Mouse (Mus musculus): ENCODE results near the gene Lrrc23.
"Not testable (repeated sequence)": the region's sequence is repeated elsewhere in the genome, so short reads cannot be mapped to it uniquely, and the experiment has no call there.

Gene Lrrc23

GRCm38 (mm10) chr6:124779222-124779983, at the start of gene Lrrc23:
Gene Lrrc23, minus strand, starts transcription at chr6:124779727.
- no peak for DNase-seq (ENCODE audit: low spot score)

DNA sequence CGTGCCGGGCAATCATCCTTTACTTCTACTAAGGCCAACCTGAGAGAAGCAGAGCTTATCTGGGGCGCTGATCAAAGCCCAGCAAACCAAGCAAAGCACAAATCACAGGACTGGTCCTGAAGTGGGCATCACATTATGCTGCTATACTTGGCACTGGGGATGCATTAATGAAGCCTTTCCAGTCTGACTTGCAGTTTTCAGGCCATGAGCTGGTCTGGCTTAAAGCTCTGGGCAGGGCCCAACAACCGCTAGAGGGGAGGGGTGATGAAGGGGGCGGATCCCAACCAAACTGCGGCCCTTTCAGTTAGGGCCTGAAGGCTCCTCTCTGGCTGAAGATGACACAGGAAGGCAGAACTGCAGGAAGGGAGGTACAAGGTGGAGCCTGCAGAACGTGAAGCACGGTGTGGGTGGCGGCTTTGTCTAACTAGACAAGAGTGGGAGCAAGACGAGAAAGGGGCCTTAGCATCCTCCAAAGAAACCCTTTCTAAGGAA, 48.6 kb upstream of the Lrrc23 start:
- no peak for DNase-seq (ENCODE audit: low spot score)

DNA sequence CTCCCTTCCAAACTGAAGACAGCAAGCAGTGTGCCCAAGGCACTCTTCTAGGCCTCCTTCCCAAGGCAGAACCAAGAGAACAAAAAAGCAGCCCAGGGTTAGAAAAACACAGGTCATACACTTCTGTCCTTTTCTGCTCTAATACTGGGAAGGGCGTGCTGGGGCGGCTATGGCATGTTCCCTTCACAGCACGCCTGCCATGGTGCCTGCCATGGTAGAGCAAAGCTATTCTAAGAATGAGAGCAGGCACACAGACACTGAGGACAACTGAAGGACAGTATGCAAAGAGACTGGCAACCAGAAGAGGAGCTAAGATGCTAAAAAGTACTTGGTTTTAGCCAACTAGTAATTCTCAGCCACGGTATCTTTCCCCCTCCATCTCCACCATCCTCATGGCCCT, 42.5 kb upstream of the Lrrc23 start:
- no peak for DNase-seq (ENCODE audit: low spot score)

GRCm38 (mm10) chr6:124820891-124821290, 41.4 kb upstream of the Lrrc23 start:
- no peak for DNase-seq (ENCODE audit: low spot score)

GRCm38 (mm10) chr6:124817971-124818370, 38.4 kb upstream of the Lrrc23 start:
- no peak for DNase-seq (ENCODE audit: low spot score)

GRCm38 (mm10) chr6:124817563-124817962, 38.0 kb upstream of the Lrrc23 start:
- no peak for DNase-seq (ENCODE audit: low spot score)

- no peak for DNase-seq (ENCODE audit: low spot score)
Observed at GRCm38 (mm10) chr6:124817125-124817524, 37.6 kb upstream of the Lrrc23 start.

- no peak for DNase-seq (ENCODE audit: low spot score)
Observed at GRCm38 (mm10) chr6:124816611-124817010, 37.1 kb upstream of the Lrrc23 start.

DNA sequence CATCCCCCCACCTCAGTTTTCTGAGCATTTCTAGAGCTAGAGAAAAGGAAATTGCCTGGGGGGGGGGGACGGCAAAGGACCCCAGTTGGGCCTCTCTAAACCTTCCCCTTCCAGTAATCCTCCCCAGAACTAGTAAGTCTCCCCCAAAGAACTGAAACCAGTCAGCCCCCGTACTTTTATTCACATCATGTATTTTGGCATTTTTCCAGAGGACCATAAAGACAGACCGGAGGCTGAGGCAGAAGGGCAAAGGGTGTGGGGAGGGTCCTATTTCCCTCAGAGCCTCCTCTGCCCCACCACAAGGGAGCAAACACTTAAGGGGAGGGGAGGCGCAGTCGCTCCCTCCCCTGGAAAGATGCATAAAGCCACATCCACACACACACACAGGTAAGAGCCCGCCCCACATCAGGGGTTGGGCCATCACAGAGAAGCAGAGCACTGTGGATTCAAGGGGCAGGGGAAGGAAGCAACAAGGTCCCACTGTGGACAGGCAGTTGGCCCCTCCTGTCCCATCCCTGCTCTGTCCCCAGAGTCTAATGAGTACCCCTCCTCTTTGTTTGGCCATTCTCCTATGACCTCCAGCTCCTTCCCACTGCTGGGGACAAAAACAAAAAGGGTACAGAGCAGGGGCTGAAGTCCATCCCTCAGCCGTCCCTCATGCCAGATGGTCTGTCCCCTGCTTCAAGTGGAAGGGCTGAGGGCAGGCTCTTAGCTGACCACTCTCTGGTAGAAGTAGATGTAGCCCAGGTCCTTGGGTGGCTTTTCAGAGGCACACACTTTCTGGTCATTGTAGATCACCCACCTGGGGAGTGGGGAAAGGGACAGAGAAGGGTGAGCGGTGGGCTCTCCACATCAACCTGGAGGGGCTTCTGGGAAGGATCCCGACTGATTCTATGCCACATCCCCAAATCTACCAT, 35.6 kb upstream of the Lrrc23 start:
- DNase-seq (ENCODE audit: low spot score): no peak

DNA sequence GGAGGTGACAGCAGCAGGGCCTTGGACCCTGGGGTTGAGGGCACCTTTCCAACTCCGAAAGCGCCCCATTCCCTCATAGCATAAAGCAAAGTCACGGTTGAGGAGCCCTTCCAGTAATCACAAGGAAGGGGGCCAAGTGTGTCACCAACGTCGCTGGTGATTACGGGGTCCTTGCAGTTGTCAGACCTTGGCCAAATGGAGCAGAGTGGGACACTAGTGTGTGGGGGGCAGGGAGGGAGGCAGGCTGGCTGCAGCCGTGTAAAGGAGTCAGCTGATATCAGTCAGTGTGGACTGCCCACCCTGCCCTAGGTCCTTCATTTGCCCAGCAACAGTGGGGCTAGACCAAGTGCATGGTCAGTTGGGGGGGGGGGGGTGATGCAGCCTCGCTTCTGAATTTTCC, 34.9 kb upstream of the Lrrc23 start:
- no peak for DNase-seq (ENCODE audit: low spot score)

DNA sequence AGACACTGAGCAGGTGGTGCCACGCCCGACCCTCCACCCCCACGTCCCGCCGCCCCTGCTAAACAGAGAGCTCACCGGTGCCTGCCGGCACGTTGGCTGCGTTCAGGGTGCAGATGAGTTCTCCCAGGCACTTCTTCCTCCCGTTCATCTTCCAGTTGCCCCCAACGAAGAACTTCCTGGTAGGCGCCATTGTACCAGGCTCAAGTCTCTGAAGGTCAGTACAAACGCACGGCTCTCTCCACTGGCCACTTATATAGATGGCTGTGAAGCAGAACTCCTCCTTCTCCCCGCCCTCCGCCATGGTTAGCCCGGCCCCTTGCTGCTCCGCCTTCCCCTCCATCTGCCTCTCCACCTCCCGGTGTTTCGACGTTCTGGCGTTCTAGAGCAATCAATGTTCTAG, 34.4 kb upstream of the Lrrc23 start, which contains the start of gene Tpi1:
Gene Tpi1 (minus strand): TSS at position 364 of the 400 bp plus-strand sequence.
- peak; percentile 80 for DNase-seq (ENCODE audit: low spot score)

- DNase-seq (ENCODE audit: low spot score): no peak
Observed at GRCm38 (mm10) chr6:124813496-124813895, 34.0 kb upstream of the Lrrc23 start.

- DNase-seq (ENCODE audit: low spot score): no peak
Observed at GRCm38 (mm10) chr6:124812848-124813247, 33.3 kb upstream of the Lrrc23 start.

- DNase-seq (ENCODE audit: low spot score): no peak
Observed at GRCm38 (mm10) chr6:124811701-124812560, 32.4 kb upstream of the Lrrc23 start.

DNA sequence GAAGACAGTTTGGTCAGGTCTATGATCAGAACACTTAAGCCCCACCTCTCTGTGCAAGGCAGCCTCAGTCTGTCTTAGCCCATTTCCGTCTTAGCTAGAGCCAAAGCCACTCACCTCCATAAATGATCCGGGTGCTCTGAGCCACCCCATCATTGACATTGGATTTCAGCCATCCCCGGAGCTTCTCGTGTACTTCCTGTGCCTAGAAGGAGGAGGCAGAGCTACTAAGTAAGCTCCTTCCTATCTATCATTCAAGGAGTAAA, 31.8 kb upstream of the Lrrc23 start:
- DNase-seq (ENCODE audit: low spot score): no peak

- not testable (repeated sequence) for DNase-seq (ENCODE audit: low spot score)
Observed at GRCm38 (mm10) chr6:124810566-124811402, 31.3 kb upstream of the Lrrc23 start.

DNA sequence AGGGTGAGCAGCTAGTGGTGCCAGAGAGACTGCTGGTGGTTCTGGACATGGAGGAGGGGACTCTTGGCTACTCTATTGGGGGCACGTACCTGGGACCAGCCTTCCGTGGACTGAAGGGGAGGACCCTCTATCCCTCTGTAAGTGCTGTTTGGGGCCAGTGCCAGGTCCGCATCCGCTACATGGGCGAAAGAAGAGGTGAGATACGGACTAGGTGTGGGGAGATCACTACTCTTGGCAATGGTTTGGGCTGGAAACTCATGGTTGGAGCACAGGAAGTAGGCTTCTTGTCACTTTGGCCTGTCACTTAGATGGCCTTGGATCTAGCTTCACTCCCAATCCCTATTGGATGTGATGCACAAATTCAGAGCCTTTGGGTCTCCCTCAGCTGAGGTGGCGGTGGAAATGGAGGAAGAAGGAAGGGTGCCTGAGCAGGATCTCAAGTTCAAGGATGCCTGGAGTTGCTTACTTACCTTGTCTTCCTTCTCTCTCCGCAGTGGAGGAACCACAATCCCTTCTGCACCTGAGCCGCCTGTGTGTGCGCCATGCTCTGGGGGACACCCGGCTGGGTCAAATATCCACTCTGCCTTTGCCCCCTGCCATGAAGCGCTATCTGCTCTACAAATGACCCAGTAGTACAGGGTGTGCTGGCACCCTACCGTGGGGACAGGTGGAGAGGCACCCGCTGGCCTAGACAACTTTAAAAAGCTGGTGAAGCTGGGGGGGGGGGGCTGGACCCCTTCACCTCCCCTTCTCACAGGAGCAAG, 30.4 kb upstream of the Lrrc23 start:
- DNase-seq (ENCODE audit: low spot score): no peak

GRCm38 (mm10) chr6:124809052-124809774, 29.7 kb upstream of the Lrrc23 start:
- DNase-seq (ENCODE audit: low spot score): peak; percentile 68

GRCm38 (mm10) chr6:124808358-124809012, 29.0 kb upstream of the Lrrc23 start, which contains the start of gene Spsb2:
Gene Spsb2, plus strand, starts transcription at chr6:124808661.
- peak; percentile 62 for DNase-seq (ENCODE audit: low spot score)

Data from ovary, postnatal 10 days (tissue).